Mouse (Mus musculus) olfactory bulb, adult 2 months (tissue): ENCODE measurements around the gene Grasp.

Experiments used
- CTCF ChIP-seq: fragments of 200-500 bp; IDR thresholded peaks from 2 replicates; pipeline ENCODE4 v1.5.1; 2012; ENCODE audit warnings: low read depth, mild to moderate bottlenecking, low read length, moderate library complexity; ENCODE audit not compliant: insufficient read depth
- POLR2A ChIP-seq: fragments of 200-500 bp; IDR thresholded peaks from 2 replicates; pipeline ENCODE4 v1.6.1; 2012; ENCODE audit warnings: mild to moderate bottlenecking, low read depth, low read length, moderate library complexity; ENCODE audit not compliant: insufficient read depth

DNA sequence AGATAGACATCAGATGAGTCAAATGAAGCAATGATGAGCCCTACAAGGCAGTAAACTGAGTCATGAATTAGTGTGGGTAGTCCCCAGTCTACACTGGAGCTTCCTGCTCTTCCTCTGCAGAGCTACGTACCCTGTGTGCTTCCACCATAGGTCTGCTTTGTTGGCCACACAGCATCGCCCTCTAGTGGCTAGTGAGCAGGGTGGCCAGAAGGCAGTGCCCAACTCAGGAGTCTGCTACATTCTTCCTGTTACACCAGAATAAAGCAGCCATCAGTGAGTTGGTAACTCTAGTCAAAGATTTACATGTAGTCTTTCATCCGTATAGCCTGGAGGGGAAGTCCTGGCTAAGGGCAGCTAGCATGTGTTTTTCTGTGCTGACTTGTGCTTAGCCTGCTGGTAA is 25.8 kb upstream of the Grasp start:
- peak; percentile 42; the same call in 1 of the 2 replicates for TF ChIP-seq CTCF
- TF ChIP-seq POLR2A: no peak
